ENCODE assay signal across 28 mouse cellular contexts in genomic region chr5:103863759-103864158, GRCm38 (mm10). TPM values are rescaled to one million over a fixed set of nuclear protein-coding genes. Genes with fewer than 3 reads are reported as not detected.
"Had no signal": no experiment of that assay in that cellular context is flagged by ENCODE, and none has a peak within 500 bp of the region (broad histone marks: within the 10 kb centered on the region; RNA-seq: fewer than 3 reads in every experiment).

No protein-coding gene starts in this region.

- H3K9me3 ChIP-seq: embryonic facial prominence, embryonic 10.5 days; embryonic facial prominence, embryonic 12.5 days; embryonic facial prominence, embryonic 13.5 days; embryonic facial prominence, embryonic 15.5 days; forebrain, embryonic 10.5 days; forebrain, embryonic 12.5 days; forebrain, embryonic 13.5 days; forebrain, embryonic 15.5 days had no signal

- H3K4me1 ChIP-seq: embryonic facial prominence, embryonic 12.5 days; embryonic facial prominence, embryonic 13.5 days; embryonic facial prominence, embryonic 15.5 days; forebrain, embryonic 10.5 days; forebrain, embryonic 12.5 days; forebrain, embryonic 13.5 days; forebrain, embryonic 15.5 days had no signal

- H3K27ac ChIP-seq: embryonic facial prominence, embryonic 10.5 days; embryonic facial prominence, embryonic 12.5 days; embryonic facial prominence, embryonic 13.5 days; embryonic facial prominence, embryonic 15.5 days; forebrain, embryonic 10.5 days; forebrain, embryonic 12.5 days; forebrain, embryonic 13.5 days; forebrain, embryonic 15.5 days; gastrocnemius, adult 2 months; heart, adult 2 months had no signal

- ATAC-seq: forebrain, embryonic 13.5 days; forebrain, embryonic 14.5 days; forebrain, embryonic 15.5 days; forebrain, embryonic 16.5 days; forebrain, postnatal 0 days had no signal

- H3K9ac ChIP-seq: embryonic facial prominence, embryonic 12.5 days; embryonic facial prominence, embryonic 13.5 days; embryonic facial prominence, embryonic 15.5 days; forebrain, embryonic 12.5 days; forebrain, embryonic 13.5 days; forebrain, embryonic 15.5 days; forebrain, postnatal 0 days had no signal

- H3K27me3 ChIP-seq: embryonic facial prominence, embryonic 12.5 days; embryonic facial prominence, embryonic 13.5 days; embryonic facial prominence, embryonic 15.5 days; forebrain, embryonic 12.5 days; forebrain, embryonic 13.5 days; forebrain, embryonic 15.5 days had no signal

- H3K4me2 ChIP-seq: embryonic facial prominence, embryonic 12.5 days; embryonic facial prominence, embryonic 13.5 days; embryonic facial prominence, embryonic 15.5 days; forebrain, embryonic 12.5 days; forebrain, embryonic 13.5 days; forebrain, embryonic 15.5 days had no signal

- DNase-seq: cerebellum, adult 2 months; cerebellum, adult 8-10 months; cerebellum, adult 9-10 months; cerebellum, adult 9-11 months; cerebellum, postnatal 10 days; cerebellum, postnatal 14 days; cerebellum, postnatal 25 days; cerebellum, postnatal 36 days; embryo, embryonic 11 days; forebrain, postnatal 0 days; gastrocnemius, adult 2 months; gastrocnemius, postnatal 10 days; gastrocnemius, postnatal 14 days; gastrocnemius, postnatal 25 days; gastrocnemius, postnatal 36 days; heart, adult 18-20 months; heart, adult 2 months had no signal

- H3K4me3 ChIP-seq: embryonic facial prominence, embryonic 10.5 days; embryonic facial prominence, embryonic 12.5 days; embryonic facial prominence, embryonic 13.5 days; embryonic facial prominence, embryonic 15.5 days; erythroblast, embryonic 14.5 days; forebrain, embryonic 10.5 days; forebrain, embryonic 12.5 days; forebrain, embryonic 13.5 days; forebrain, embryonic 15.5 days; gastrocnemius, adult 2 months; heart, adult 2 months had no signal

RNA-seq across cellular contexts. Expression of gene Klhl8, which starts 47.3 kb away (rescaled TPM):
- polyA plus RNA-seq: erythroblast, embryonic 14.5 days had no signal
